Mouse (Mus musculus) layer of hippocampus, adult 8-10 months (tissue): ENCODE data around the gene Cuedc1. TPM values are rescaled to one million over a fixed set of nuclear protein-coding genes. Genes with fewer than 3 reads are reported as not detected.

Source experiments
- DNase-seq, 2 experiments: peaks; one replicate each; pipeline ENCODE4 v3.0.0; 2022; ENCODE audit warnings: low spot score in 2 of 2
- total RNA-seq, 4 experiments: library from RNA; stranded (reverse); gene quantifications; 2 replicates each; pipeline ENCODE4 v1.2.4; 2022

The Cuedc1 gene
- total RNA-seq, 4 experiments from 2014 or later = 30.9 to 38.7 (median 33.4) TPM

DNA sequence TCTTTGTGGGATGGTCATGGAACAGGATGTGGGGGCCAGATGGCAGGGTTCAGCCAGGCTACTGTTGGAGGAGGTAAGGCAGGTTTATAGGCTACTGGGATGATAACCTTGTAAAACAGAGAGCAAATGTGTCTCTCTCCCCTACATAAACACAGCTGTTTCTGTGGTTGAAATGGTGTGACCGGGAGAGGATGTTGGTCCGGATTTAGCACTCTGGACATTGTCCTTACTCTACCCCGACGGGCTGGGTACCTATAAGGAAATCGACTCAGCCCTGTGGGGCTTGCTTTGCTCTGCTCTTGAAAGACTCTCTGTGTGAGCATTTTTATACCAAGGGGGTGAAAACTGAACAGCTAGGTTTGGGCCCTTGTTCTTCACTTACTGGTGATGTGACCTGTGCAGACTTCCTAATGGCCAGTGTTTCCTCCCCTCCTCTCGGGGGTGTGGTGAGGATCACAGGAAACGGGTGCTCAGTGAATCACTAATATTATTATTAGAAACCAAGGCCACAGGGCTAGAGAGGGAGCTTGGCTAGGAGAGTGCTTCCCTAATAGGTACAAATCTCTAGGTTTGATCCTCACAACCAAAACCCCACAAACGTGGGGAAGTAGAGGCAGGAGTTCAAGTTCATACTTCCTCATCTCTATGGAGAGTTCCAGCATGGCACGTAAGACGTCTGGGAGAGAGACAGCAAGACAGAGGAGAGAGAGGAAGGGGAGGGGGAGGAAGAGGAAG lies 19.7 kb downstream of the Cuedc1 start:
- no peak for DNase-seq

DNA sequence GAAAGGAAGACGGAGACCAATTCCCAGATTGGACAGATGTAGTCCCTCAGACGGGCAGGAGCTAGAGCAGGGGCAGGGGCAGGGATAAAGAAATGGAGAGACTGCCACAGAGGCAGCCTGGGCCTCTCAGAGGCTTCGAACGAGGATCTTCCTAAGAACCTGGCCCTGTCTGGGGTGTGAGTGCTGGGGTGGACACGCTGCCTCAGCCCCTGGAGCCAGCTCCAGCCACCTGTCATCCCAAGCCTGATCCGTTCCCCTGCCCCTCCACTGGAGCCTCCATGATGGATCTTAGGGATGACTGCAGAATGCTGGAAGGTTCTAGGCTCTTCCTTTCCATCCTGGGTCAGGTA lies 20.2 kb downstream of the Cuedc1 start:
- no peak for DNase-seq

DNA sequence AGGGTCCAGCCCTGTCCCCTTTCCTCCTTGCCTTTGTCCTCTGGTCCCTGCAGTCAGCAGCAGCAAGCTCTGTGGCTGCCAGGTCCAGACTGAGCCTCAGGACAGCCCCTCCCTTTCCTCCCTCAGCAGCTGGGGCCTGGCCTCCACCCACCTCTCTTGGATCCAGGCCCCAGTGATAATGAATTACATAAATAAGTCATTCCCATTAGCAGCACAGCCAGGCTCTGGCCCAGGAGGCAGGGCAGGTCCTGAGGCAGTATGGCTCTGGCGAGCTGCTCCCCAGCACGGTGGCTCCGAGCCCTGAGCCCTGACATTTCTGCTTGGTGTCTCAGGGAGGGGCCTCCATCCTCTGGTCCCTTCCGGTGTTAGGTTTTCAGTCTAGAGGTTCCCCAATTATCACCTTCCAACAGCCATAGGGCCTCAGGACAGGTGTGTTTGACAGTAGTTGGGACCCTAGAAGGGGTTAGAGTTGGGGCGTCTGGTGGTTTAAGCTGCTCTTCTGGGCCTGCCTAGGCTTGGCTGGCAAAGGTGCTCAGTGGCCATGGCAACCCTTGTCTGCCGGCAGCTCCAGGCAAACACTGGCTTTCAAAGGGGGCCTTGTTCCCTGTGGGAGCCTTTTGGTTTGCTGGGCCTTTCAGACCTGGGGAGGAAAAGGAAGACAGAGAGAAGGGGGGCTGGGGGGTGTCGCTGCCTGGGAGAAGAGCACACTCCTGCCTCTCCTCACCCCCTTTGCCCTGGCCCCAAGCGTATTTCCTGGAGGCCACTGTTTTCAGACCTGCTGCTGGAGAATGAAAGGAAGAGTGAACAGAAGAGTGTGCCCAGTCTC lies 21.2 kb downstream of the Cuedc1 start:
- peak; percentile 70 to 82 for DNase-seq

DNA sequence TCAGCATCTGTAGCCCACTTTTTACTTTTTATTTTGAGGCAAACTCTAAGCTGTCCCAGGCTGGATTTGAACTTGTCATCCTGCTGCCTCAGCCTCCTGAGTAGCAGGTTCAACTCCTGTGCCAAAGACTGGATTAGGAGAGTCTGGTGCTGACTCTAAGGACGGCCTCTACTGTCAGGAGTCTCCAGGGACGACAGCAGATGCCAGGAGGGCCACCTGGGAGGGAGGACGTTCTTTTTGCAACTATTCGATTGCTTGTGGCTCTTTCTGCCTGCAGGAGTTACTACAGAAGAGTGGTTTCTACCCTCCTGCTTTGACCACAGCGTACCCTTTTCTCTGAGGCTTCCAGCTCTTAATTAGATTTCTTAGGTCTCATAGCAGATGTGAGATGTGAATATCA lies 24.7 kb downstream of the Cuedc1 start:
- DNase-seq = no peak

DNA sequence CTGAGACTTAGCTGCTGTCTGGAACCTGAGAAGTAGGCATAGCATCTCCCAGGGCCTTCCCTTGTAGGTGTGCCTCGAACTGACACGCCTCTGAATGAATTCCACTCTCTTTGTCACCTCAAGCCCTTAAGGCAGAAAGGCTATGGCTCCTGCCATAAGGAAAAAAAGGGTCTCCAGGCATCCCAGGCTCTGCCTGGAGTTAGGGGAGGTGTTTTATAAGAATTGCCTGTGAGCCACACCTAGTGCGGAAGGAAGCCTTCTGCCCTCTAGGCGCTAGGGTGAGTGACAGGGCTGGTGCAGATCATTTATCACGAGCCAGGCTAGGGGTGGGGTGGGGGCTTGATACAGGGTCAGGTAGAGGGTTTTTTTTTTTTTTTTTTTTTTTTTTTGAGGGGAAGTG lies 25.2 kb downstream of the Cuedc1 start:
- no peak for DNase-seq

DNA sequence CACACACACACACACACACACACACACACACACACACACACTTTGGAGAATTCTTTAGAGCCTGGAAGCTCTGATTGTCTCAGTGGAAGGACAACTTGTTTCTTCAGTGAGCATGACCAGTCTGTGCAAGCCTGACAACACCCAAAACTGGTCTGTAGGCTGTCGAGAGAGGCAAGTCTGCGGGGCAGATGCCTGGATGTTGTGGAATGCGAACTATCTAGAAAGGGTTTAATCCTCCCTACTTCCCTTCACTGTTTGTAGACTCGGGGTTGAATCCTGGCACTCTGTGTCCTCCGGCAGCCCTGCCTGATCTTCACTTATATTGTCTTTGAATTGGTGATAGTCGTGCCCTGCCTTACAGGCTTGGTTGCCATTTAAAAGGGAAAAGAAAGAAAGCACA lies 25.9 kb downstream of the Cuedc1 start:
- no peak for DNase-seq

DNA sequence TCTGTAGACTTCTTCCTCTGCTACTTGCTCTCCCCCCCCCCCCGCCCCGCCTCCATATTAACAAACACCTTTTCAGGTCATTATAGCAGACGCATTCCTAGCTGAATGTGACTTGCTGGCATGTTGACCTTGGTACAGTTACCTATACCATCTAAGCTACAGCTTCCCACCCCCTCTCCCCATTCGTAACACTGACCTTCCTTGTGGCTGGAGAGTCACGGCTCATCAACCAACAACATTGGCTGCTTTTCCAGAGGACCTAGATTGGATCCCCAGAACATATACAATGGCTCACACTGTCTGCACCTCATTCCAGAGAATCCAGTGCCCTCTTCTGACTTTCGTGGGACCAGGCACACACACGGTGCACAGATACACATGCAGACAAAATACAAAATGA lies 27.6 kb downstream of the Cuedc1 start:
- DNase-seq = no peak

DNA sequence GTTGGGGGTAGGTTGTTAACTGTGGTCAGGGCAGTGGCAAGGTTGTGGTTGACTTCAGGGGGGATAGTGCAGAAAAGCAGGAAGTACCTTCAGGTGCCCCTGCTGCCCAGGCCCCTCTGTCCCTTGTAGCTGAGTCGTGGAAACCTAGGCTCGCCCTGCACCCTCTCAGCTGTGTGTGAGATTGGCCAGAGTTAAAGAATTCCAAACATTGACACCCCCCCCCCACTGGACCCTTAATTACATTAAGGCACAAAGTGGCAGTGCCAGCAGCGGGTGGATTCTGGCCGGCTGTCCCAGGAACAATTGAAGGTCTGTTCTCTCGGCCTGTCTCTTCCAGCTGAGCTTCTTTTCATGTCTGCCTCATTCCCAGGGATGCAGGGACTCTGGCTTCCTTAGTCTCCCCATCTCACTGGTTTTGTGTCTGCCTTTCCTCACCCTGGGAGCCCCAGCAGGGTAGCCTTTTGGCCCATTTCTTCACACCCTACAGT lies 28.5 kb downstream of the Cuedc1 start:
- DNase-seq = peak; percentile 37 to 56

DNA sequence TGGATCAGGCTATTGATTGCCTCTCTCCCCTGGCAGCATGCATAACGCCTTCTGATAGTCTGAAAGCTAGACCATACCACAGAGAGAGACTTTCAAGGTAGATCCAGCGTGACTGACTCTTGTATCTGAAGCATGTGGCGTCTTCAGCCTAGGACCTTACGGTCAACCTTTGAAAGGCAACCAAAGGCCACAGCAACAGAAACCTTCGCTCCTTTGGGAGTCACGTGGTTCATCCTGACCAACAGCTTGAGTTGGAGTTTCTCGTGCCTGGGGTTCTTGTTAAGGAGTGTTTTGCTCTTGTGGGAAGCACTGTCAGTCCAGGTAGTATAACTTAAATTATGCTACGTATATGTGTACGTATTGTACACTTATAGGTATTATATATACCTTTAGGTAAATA lies 30.6 kb downstream of the Cuedc1 start:
- DNase-seq = no peak

DNA sequence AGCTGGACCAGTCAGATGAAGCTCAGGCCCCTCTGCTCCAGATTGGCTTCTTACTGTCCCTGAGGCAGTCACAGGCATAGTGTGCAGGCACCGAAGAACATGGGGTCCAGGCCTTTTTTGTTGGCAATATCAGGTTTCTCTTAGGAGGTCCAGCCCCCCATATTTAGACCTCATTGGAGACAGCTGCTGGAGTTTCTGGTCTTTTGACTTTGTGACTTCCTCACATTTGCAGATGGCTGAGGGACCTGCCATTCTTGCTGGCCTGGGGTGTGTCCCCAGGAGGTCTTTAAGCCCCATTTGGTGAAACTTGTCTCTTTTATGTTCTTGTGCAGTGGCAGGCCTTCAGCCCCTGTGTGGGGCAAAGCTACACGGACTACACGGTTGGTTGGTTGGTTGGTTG lies 31.4 kb downstream of the Cuedc1 start:
- no peak for DNase-seq

DNA sequence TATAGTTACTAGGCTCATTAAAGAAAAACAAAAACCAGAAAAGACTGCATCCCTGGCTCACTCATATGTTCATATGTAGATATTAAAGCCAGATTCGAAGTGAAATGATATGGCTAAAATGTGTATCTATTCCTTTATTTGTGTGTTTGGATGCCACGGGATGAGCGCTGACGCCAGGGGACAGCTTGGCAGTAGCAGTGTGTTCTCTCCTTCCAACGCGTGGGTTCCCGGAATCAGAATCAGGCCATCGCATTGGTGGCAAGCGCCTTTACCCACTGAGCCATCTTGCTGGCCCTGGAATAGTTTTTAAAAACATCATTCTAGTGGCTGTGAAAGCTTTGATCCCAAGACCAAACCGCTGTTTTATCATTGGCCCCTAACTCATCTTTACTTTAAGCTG lies 32.1 kb downstream of the Cuedc1 start:
- peak in 1 of 2 experiments; percentile 43 for DNase-seq

DNA sequence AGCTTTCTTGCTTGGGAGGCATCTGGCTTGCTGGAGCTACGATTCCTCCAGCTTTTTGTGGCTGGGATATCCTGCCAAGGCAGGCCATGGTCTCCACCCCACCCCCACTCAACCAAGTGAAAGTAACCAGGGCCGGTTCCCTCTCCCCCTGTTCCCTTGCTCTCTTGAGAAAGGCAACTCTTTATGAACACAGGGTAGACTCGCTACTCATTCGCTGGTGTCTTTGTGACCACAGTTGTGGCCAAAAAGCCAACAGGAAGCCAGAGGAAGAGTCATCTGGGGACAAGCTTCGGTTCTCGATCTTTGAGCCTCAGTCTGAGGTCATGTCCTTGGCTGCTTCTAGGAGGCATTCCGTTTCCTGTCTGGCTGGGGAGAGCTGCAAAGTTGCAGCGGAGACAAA lies 34.0 kb downstream of the Cuedc1 start:
- DNase-seq = no peak

DNA sequence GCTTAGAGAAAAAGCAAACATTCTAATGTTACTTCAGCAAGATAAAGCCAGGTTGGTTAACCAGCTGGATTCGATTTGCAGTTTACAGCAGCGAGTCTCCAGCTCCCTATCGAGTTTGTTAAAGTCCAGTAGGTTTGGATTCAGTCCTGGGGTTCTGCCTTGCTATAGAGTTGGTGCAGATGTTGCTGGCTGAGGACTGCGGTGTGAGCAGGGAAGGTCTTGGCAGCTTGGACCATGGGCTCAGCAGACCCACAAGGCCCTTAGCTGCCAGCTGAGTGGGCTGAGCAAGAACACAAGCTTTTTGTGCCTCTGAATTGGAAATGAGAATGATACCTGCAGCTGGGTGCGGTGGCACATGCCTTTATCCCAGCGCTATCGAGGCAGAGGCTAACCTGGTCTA lies 37.4 kb downstream of the Cuedc1 start:
- DNase-seq = no peak

DNA sequence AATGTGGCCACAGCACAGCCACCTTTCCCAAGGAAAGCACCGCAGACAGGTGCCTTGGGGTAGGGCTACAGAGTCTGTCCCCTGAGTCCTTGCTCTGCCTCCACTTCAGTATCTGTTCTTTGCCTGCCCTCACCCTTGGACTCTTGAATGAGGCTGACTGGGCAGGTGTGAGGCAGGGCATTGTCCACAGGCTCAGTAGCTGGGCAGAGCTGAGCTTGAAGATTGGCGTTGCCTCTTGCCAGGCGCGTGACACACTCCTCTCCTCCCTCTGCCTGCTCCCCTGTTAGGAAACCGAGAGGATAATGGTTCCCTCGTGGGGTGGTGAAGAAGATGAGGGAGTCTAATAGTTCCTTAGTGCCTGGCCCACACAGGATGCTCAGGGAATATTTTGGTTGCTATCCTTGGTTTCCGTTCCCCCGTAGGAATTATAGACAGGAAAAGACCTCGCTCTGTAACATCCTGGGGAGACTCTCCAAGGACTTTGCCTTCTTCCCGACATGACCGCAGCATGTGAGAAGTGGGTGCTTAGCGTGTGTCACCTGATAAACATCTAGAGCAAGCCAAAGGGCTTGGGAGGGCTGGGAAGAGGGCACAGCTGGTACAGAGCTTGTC lies 40.1 kb downstream of the Cuedc1 start:
- no peak for DNase-seq

DNA sequence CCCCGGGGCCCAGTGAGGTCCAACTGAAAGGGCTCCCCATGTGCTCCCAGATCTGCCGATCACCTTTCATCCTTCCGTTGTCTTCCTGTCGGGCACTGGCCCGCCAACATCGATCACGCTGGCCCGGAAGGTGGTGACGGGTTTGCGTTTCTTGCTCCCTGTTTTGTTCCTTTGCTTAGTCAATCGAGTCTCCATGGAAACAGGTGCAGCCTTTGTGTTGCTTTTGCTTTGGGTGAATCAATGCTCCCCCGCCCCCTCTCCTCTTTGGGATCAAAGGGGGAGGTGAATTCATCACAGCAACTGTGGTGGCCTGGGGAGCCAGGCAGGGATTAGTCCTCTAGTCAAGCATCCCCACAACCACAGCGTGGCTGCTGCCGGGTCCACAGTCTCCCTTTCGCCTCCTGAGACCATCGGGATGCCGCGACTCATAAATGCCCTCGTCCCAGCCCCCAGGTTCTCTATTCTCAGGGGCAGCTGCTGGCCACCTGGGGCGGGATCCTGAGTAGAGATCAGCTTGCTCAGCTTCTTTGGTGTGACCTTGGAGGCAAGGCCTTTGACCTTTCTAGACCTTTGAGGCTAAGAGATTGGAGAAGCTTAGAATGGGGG lies 41.5 kb downstream of the Cuedc1 start:
- DNase-seq = peak; percentile 47 to 71

DNA sequence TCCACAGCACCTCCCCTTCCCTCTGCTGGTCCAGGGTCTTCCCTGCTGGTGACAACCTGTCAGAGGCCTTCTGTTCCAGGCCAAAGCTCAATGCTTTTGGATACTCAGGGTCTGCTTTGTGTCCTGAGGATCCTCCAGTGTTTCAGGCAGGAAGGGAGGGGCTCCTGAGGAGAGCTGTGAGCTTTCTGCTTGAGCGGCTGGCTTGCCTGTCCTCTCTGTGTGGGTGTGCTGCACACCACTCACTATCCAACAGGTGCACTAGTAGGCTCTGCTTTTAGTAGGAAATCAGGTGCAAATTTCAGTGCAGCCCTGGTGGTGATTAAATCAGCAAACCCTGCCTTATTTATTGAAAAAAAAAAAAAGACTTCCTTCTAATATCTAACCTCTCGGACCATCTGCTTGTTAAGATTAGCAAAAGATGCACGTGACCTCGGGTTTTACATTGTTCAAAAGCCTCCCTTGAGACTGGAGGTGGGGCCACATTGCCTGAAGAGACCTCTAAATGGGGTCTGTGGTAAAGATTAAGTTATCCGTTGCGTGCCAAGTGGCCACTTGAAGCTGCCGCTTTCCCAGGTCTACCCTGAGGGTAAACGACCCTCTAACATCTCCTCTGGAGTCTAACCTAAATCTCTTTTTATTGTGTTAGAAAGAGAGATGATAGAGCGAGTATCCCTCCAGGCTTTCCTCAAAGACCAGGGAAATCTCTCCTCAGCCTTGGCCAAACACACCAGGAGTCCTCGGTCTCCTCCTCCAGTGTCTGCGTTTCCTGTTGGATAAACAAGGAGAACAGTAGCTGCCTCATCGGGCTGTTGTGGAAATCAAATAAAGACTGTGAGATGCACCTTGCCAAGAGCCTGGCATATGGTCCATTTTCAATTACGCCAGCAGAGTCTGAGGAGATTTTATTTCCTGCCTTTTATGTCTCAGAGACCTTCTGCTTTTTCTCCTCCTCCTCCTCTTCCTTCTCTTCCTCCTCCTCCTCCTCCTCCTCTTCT lies 42.5 kb downstream of the Cuedc1 start:
- DNase-seq = no peak

DNA sequence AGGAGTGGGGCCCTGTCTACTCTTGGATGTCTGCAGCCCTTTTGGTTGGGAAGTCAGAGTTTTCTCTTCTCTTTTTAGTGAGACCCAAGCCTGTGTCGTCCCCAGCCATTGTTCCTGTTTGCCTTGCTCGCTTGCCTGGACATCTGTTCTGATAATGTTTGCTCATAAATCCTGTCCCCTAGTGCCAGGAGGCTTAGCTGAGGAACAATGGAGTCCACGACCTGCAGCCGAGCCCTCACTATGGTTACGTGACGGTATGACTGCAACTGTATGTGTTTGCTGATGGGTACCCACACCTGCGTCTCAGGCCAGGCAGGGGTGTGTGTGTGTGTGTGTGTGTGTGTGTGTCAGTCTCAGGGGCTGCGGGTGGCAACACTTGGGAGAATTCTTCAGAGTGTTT lies 44.5 kb downstream of the Cuedc1 start:
- no peak for DNase-seq

DNA sequence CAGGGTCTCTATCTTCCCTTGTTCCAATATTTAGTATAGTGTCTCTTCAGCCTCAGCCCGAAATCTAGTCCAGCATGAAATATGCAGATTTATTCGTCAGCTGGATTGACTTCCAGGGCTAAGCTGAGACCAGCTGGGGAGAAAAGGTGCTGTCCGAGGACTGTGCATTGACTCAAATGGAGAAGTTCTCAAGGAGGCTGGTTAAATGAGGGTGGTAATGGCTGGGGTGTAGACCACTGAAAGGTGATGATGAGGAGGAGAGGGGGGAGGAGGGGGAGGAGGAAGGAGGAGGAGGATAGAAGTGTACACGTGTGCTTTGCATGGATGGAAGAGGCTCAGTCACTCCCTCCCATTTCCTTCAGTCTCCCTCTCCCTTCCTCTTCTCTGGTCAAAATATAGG lies 46.2 kb downstream of the Cuedc1 start:
- DNase-seq = no peak

DNA sequence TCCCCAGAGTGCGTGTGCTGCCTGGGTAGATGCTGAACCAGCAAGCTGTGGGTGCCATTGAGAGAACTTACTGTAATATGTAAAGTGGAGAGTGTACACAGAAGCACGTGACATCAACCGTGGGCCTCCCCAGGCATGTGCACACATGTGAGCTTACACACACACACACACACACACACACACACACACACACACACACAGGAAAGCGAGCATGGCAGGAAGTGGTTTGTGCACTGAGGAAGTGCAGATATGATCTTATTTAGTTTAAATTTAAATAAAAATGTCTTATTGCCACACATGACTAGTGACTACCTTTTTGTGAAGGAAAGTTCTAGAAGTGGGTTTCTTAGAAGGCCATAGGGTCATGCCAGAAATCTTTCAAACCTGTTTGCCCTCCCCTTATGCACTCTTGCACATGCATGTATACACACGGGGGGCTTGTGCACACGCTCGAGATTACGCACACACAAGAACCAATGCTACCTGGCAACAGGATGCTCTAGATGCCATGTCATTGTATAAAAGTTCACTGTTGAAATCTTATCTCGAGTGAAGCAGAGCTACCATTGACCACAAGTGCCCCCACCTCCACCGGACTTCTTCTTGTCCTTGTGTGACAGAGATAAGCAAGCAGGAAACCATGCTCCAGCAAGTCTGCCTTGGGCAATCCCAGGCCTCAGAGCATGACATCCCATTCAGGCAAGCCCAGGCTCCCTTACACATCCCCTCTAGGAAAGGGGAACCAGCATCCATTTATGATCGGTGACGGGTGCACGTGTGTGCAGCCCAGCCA lies 47.6 kb downstream of the Cuedc1 start:
- no peak for DNase-seq
